Mouse (Mus musculus) midbrain, embryonic 15.5 days (tissue): ENCODE data around the gene Gm21778. TPM values are rescaled to one million over a fixed set of nuclear protein-coding genes. Genes with fewer than 3 reads are reported as not detected.
"Not testable (repeated sequence)": the region's sequence is repeated elsewhere in the genome, so short reads cannot be mapped to it uniquely, and the experiment has no call there.

Source experiments
- ATAC-seq: fragments of 200-750 bp; cut with Nextera tagmentation; replicated peaks from 2 replicates; pipeline ENCODE4 v1.8.0; 2017; ENCODE audit warnings: moderate TSS enrichment
- H3K27ac ChIP-seq: fragments of 300-500 bp; sonication (generic); 2 replicates; pipeline ENCODE4 v1.5.1; 2015; ENCODE audit warnings: mild to moderate bottlenecking, inconsistent platforms
- H3K27me3 ChIP-seq: fragments of 300-500 bp; sonication (generic); replicated peaks from 2 replicates; pipeline ENCODE4 v1.6.1; 2015; ENCODE audit warnings: inconsistent platforms
- H3K36me3 ChIP-seq: fragments of 300-500 bp; sonication (generic); replicated peaks from 2 replicates; pipeline ENCODE4 v1.6.1; 2015; ENCODE audit warnings: inconsistent platforms
- H3K4me1 ChIP-seq: fragments of 300-500 bp; sonication (generic); 2 replicates; pipeline ENCODE4 v1.6.1; 2015; ENCODE audit warnings: inconsistent platforms
- H3K4me2 ChIP-seq: fragments of 300-500 bp; sonication (generic); 2 replicates; pipeline ENCODE4 v1.6.1; 2015; ENCODE audit warnings: inconsistent platforms, mild to moderate bottlenecking, moderate library complexity
- H3K4me3 ChIP-seq: fragments of 300-500 bp; sonication (generic); 2 replicates; pipeline ENCODE4 v1.5.1; 2015; ENCODE audit warnings: mild to moderate bottlenecking, inconsistent platforms
- H3K9ac ChIP-seq: fragments of 300-500 bp; sonication (generic); 2 replicates; pipeline ENCODE4 v1.6.1; 2015; ENCODE audit warnings: mild to moderate bottlenecking, inconsistent platforms
- H3K9me3 ChIP-seq: fragments of 300-500 bp; sonication (generic); 2 replicates; pipeline ENCODE4 v1.6.1; 2016; ENCODE audit warnings: inconsistent platforms
- polyA plus RNA-seq: library from polyadenylated mRNA; unstranded; fragments of >200 nt; fragmentation: Nextera tagmentation; extraction: Ambion mirVana; gene quantifications from 2 replicates; pipeline ENCODE4 v1.2.1, GENCODE M21; 2015

The Gm21778 gene
- polyA plus RNA-seq = not detected in 2 replicates

- not testable (repeated sequence) for H3K4me1 ChIP-seq, H3K27ac ChIP-seq, H3K4me3 ChIP-seq, H3K27me3 ChIP-seq, H3K36me3 ChIP-seq, H3K9me3 ChIP-seq, H3K9ac ChIP-seq, ATAC-seq, H3K4me2 ChIP-seq
Measured at GRCm38 (mm10) chrY:5942160-5942559, at the start of gene Gm21778. Gene Gm21778, plus strand, starts transcription at chrY:5942460.

Other genes starting within 250 kb of the Gm21778 start
- not detected in 2 replicates for gene Gm20914, start 216.5 kb upstream of the Gm21778 start, polyA plus RNA-seq
- gene Gm28171, start 149.1 kb upstream of the Gm21778 start, polyA plus RNA-seq = not detected in 2 replicates